Mouse (Mus musculus): Measurements from ENCODE around the gene Kras.

The Kras gene

GRCm38 (mm10) chr6:145250185-145250791 is at the start of gene Kras:
Gene Kras, minus strand, starts transcription at chr6:145250239.
- peak; percentile 92 for DNase-seq (ENCODE audit: low read depth, low spot score)

- DNase-seq (ENCODE audit: low read depth, low spot score) = no peak
Measured at GRCm38 (mm10) chr6:145297626-145298025, 47.6 kb upstream of the Kras start.

GRCm38 (mm10) chr6:145296979-145297378 is 46.9 kb upstream of the Kras start:
- DNase-seq (ENCODE audit: low read depth, low spot score) = no peak

GRCm38 (mm10) chr6:145295171-145295570 is 45.1 kb upstream of the Kras start:
- DNase-seq (ENCODE audit: low read depth, low spot score) = no peak

GRCm38 (mm10) chr6:145293156-145293555 is 43.1 kb upstream of the Kras start:
- DNase-seq (ENCODE audit: low read depth, low spot score) = no peak

GRCm38 (mm10) chr6:145291383-145292289 is 41.6 kb upstream of the Kras start:
- DNase-seq (ENCODE audit: low read depth, low spot score) = no peak

GRCm38 (mm10) chr6:145285656-145286055 is 35.6 kb upstream of the Kras start:
- no peak for DNase-seq (ENCODE audit: low read depth, low spot score)

- DNase-seq (ENCODE audit: low read depth, low spot score) = no peak
Measured at GRCm38 (mm10) chr6:145284286-145284685, 34.2 kb upstream of the Kras start.

GRCm38 (mm10) chr6:145277138-145277763 is 27.2 kb upstream of the Kras start:
- no peak for DNase-seq (ENCODE audit: low read depth, low spot score)

- peak; percentile 61 for DNase-seq (ENCODE audit: low read depth, low spot score)
Measured at GRCm38 (mm10) chr6:145276265-145276780, 26.3 kb upstream of the Kras start.

- no peak for DNase-seq (ENCODE audit: low read depth, low spot score)
Measured at GRCm38 (mm10) chr6:145275586-145276219, 25.7 kb upstream of the Kras start.

GRCm38 (mm10) chr6:145273971-145274620 is 24.1 kb upstream of the Kras start:
- DNase-seq (ENCODE audit: low read depth, low spot score) = no peak

GRCm38 (mm10) chr6:145272142-145272937 is 22.3 kb upstream of the Kras start:
- no peak for DNase-seq (ENCODE audit: low read depth, low spot score)

GRCm38 (mm10) chr6:145269313-145269845 is 19.3 kb upstream of the Kras start:
- DNase-seq (ENCODE audit: low read depth, low spot score) = no peak

- no peak for DNase-seq (ENCODE audit: low read depth, low spot score)
Measured at GRCm38 (mm10) chr6:145267692-145268091, 17.7 kb upstream of the Kras start.

- DNase-seq (ENCODE audit: low read depth, low spot score) = no peak
Measured at GRCm38 (mm10) chr6:145262314-145262713, 12.3 kb upstream of the Kras start.

- no peak for DNase-seq (ENCODE audit: low read depth, low spot score)
Measured at GRCm38 (mm10) chr6:145256701-145257073, 6.6 kb upstream of the Kras start.

GRCm38 (mm10) chr6:145255952-145256700 is 6.1 kb upstream of the Kras start:
- DNase-seq (ENCODE audit: low read depth, low spot score) = no peak

GRCm38 (mm10) chr6:145250820-145251219 is 781 bp upstream of the Kras start:
- no peak for DNase-seq (ENCODE audit: low read depth, low spot score)
